Mouse (Mus musculus): ENCODE results near the gene Fgfr2. TPM values are rescaled to one million over a fixed set of nuclear protein-coding genes. Genes with fewer than 3 reads are reported as not detected.
"Not testable (repeated sequence)": the region's sequence is repeated elsewhere in the genome, so short reads cannot be mapped to it uniquely, and the experiment has no call there.

The Fgfr2 gene
- polyA plus RNA-seq, 1 experiment from 2014 or later = 39.4 TPM

- Histone ChIP-seq H3K4me3 (replicated peaks) (no peak overlapping the region), H3K27ac (no peak overlapping the region), H3K4me1 (replicated peaks) (peaks cover 10% of the 10 kb centered on the region), H3K36me3 (no peaks in the 10 kb centered on the region), H3K27me3 (no peaks in the 10 kb centered on the region), H3K9ac (replicated peaks) (no peak overlapping the region), H3K9me3 (0 out of 2 replicates have a peak, but pooled peaks cover 2% of the 10 kb centered on the region), H3K4me2 (replicated peaks) (no peak overlapping the region)
- no peak for ATAC-seq
- WGBS = 84% methylated on average over 5 of the region's 5 CpGs
Observed at GRCm38 (mm10) chr7:132447558-132447957, 675.6 kb downstream of the Fgfr2 start.

GRCm38 (mm10) chr7:132446841-132447240 lies 676.3 kb downstream of the Fgfr2 start:
- Histone ChIP-seq H3K4me2 (replicated peaks) (no peak overlapping the region), H3K9me3 (no peaks in the 10 kb centered on the region), H3K27me3 (no peaks in the 10 kb centered on the region), H3K9ac (replicated peaks) (no peak overlapping the region), H3K4me3 (replicated peaks) (no peak overlapping the region), H3K4me1 (replicated peaks) (peaks cover 10% of the 10 kb centered on the region), H3K27ac (no peak overlapping the region), H3K36me3 (no peaks in the 10 kb centered on the region)
- 85% methylated on average over 5 of the region's 5 CpGs for WGBS
- ATAC-seq = no peak

GRCm38 (mm10) chr7:132444221-132444620 lies 678.9 kb downstream of the Fgfr2 start:
- no peak overlapping the region for H3K27ac ChIP-seq
- no peak overlapping the region for H3K4me2 ChIP-seq (replicated peaks)
- H3K4me3 ChIP-seq (replicated peaks) = no peak overlapping the region
- ATAC-seq = no peak
- H3K9me3 ChIP-seq = no peaks in the 10 kb centered on the region
- no peaks in the 10 kb centered on the region for H3K4me1 ChIP-seq (replicated peaks)
- no peak overlapping the region for H3K9ac ChIP-seq (replicated peaks)
- H3K36me3 ChIP-seq = no peaks in the 10 kb centered on the region
- 95% methylated on average over 2 of the region's 2 CpGs for WGBS
- H3K27me3 ChIP-seq = no peaks in the 10 kb centered on the region

- ATAC-seq = no peak
- 81% methylated on average over 2 of the region's 2 CpGs for WGBS
Observed at GRCm38 (mm10) chr7:132443769-132444168, 679.4 kb downstream of the Fgfr2 start.

GRCm38 (mm10) chr7:132443134-132443533 lies 680.0 kb downstream of the Fgfr2 start:
- Histone ChIP-seq H3K27me3 (no peaks in the 10 kb centered on the region), H3K4me3 (replicated peaks) (no peak overlapping the region), H3K9me3 (no peaks in the 10 kb centered on the region), H3K27ac (no peak overlapping the region), H3K4me2 (replicated peaks) (no peak overlapping the region), H3K36me3 (no peaks in the 10 kb centered on the region), H3K4me1 (replicated peaks) (no peaks in the 10 kb centered on the region), H3K9ac (replicated peaks) (no peak overlapping the region)
- WGBS = 95% methylated on average over 3 of the region's 3 CpGs
- no peak for ATAC-seq

More at GRCm38 (mm10) chr7:132443769-132444168, 679.4 kb downstream of the Fgfr2 start:
- Histone ChIP-seq H3K9me3 (no peaks in the 10 kb centered on the region), H3K4me2 (replicated peaks) (no peak overlapping the region), H3K36me3 (no peaks in the 10 kb centered on the region), H3K27ac (no peak overlapping the region), H3K4me1 (replicated peaks) (no peaks in the 10 kb centered on the region), H3K9ac (replicated peaks) (no peak overlapping the region), H3K27me3 (no peaks in the 10 kb centered on the region), H3K4me3 (replicated peaks) (no peak overlapping the region)

- H3K4me1 ChIP-seq (replicated peaks); H3K27me3 ChIP-seq; ATAC-seq; H3K27ac ChIP-seq; H3K4me2 ChIP-seq (replicated peaks); H3K9ac ChIP-seq (replicated peaks); H3K4me3 ChIP-seq (replicated peaks); H3K9me3 ChIP-seq; H3K36me3 ChIP-seq: not testable (repeated sequence)
- WGBS = 94% methylated on average over 3 of the region's 3 CpGs
Observed at GRCm38 (mm10) chr7:132442133-132442763, 680.9 kb downstream of the Fgfr2 start.

- ATAC-seq = no peak
- no peak overlapping the region for H3K27ac ChIP-seq
- 88% methylated on average over 6 of the region's 6 CpGs for WGBS
Observed at GRCm38 (mm10) chr7:132439916-132440315, 683.2 kb downstream of the Fgfr2 start.

GRCm38 (mm10) chr7:132438060-132438459 lies 685.1 kb downstream of the Fgfr2 start:
- Histone ChIP-seq H3K4me2 (replicated peaks) (no peak overlapping the region), H3K27me3 (no peaks in the 10 kb centered on the region), H3K9me3 (no peaks in the 10 kb centered on the region), H3K27ac (no peak overlapping the region), H3K36me3 (no peaks in the 10 kb centered on the region), H3K9ac (replicated peaks) (no peak overlapping the region), H3K4me3 (replicated peaks) (no peak overlapping the region), H3K4me1 (replicated peaks) (no peaks in the 10 kb centered on the region)
- 50% methylated on average over 6 of the region's 6 CpGs for WGBS
- ATAC-seq = no peak

More at GRCm38 (mm10) chr7:132439916-132440315, 683.2 kb downstream of the Fgfr2 start:
- Histone ChIP-seq H3K36me3 (no peaks in the 10 kb centered on the region), H3K4me2 (replicated peaks) (no peak overlapping the region), H3K9ac (replicated peaks) (no peak overlapping the region), H3K9me3 (no peaks in the 10 kb centered on the region), H3K4me3 (replicated peaks) (no peak overlapping the region), H3K4me1 (replicated peaks) (no peaks in the 10 kb centered on the region), H3K27me3 (no peaks in the 10 kb centered on the region)

GRCm38 (mm10) chr7:132437431-132437830 lies 685.7 kb downstream of the Fgfr2 start:
- Histone ChIP-seq H3K27ac (no peak overlapping the region), H3K4me1 (replicated peaks) (no peaks in the 10 kb centered on the region), H3K4me2 (replicated peaks) (no peak overlapping the region), H3K9me3 (no peaks in the 10 kb centered on the region), H3K27me3 (no peaks in the 10 kb centered on the region), H3K4me3 (replicated peaks) (no peak overlapping the region), H3K36me3 (no peaks in the 10 kb centered on the region), H3K9ac (replicated peaks) (no peak overlapping the region)
- 93% methylated on average over 3 of the region's 3 CpGs for WGBS
- ATAC-seq = no peak

GRCm38 (mm10) chr7:132435486-132436055 lies 687.6 kb downstream of the Fgfr2 start:
- Histone ChIP-seq H3K4me1 (replicated peaks) (no peaks in the 10 kb centered on the region), H3K27ac (no peak overlapping the region), H3K9ac (replicated peaks) (no peak overlapping the region), H3K36me3 (no peaks in the 10 kb centered on the region), H3K4me3 (replicated peaks) (no peak overlapping the region), H3K9me3 (no peaks in the 10 kb centered on the region), H3K4me2 (replicated peaks) (no peak overlapping the region), H3K27me3 (no peaks in the 10 kb centered on the region)
- 90% methylated on average over 8 of the region's 8 CpGs for WGBS
- ATAC-seq = no peak

GRCm38 (mm10) chr7:132429324-132429723 lies 693.8 kb downstream of the Fgfr2 start:
- Histone ChIP-seq H3K4me3 (replicated peaks) (no peak overlapping the region), H3K27ac (peak overlapping the region; percentile 45; the same call in 1 of the 2 replicates), H3K36me3 (no peaks in the 10 kb centered on the region), H3K27me3 (no peaks in the 10 kb centered on the region), H3K4me1 (replicated peaks) (peaks cover 22% of the 10 kb centered on the region), H3K9ac (replicated peaks) (no peak overlapping the region), H3K9me3 (no peaks in the 10 kb centered on the region), H3K4me2 (replicated peaks) (no peak overlapping the region)
- no peak for ATAC-seq
- WGBS = 52% methylated on average over 4 of the region's 4 CpGs

GRCm38 (mm10) chr7:132428308-132428707 lies 694.8 kb downstream of the Fgfr2 start:
- ATAC-seq = no peak
- 94% methylated on average over 4 of the region's 4 CpGs for WGBS

More at GRCm38 (mm10) chr7:132428308-132428707, 694.8 kb downstream of the Fgfr2 start:
- Histone ChIP-seq H3K4me2 (replicated peaks) (no peak overlapping the region), H3K36me3 (no peaks in the 10 kb centered on the region), H3K4me3 (replicated peaks) (no peak overlapping the region), H3K4me1 (replicated peaks) (peaks cover 22% of the 10 kb centered on the region), H3K9me3 (no peaks in the 10 kb centered on the region), H3K27ac (no peak overlapping the region), H3K9ac (replicated peaks) (no peak overlapping the region), H3K27me3 (no peaks in the 10 kb centered on the region)

Measured in midbrain, embryonic 13.5 days (tissue).